Mouse (Mus musculus): ENCODE measurements around the gene Tmem14a. TPM values are rescaled to one million over a fixed set of nuclear protein-coding genes. Genes with fewer than 3 reads are reported as not detected.

Tmem14a gene
- 10.2 and 13.6 TPM in 2 replicates for polyA plus RNA-seq (2015; fragmentation: Nextera tagmentation; extraction: Ambion mirVana)

DNA sequence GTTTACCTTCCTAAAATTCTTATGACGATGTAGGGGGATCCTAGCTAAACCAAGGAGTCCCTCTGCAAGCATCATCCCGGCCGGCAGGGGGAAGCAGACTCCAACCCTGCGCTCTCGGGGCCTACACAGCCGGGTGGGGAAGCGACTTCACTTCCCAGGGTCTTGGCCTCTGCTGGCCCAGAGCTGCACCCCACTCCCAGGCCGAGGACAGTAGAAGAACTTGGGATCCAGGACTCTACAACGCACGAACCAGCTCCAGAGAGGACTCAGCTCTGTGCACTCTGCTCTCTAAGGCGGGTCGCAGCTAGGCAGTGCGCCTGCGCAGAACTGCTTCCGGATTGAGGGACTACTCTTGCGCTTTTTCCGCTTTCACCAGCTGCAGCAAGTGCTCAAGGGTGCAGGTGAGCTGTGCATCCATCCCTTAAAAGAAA is at the start of gene Tmem14a:
Gene Tmem14a (plus strand): TSS at position 87 of the 431 bp plus-strand sequence.

DNA sequence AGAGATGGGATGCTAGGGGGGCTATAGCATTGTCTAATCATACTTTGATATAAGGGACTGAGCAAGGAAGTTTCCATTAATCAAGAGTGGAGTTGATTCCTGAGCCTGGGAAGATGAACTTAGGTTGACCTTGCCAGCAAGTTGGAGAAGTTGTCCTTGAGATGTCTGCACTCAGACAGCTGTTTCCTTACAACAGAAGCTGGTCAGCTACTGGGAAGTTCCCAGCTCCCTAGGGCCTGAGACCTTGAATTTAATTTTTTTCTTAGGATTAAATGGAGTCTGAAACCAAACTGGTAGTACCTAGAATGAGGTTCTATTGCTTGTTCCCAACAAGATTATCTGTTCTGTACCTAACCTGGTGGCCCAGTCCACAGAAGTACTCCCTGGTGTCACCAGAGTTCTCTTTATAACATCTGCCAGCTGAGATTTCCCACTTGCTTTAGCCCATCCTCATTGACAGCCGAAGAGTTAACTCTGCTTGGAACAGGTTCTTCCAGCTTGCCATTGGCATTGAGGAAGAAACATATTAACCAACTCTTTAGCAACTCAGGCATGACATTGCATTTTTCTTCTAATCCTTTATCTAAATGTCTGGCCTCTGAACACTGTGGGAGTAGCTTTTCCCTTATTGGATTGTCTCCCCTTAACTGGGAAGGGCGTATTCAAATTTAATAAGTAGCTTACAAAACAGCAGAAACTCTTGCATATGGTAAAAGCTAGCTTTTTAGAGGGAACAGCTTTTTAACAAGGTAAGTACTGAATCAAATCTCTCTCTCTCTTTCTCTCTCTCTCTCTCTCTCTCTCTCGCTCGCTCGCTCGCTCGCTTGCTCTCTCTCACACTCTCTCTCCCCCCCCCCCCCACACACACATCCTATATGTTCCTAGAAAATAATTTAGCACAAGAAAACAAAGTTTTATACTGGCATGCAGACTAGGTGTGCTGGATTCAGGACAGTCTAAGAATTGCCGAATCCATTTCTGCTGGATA is 21.8 kb downstream of the Tmem14a start, which contains the start of gene Gsta3:
Gene Gsta3 (plus strand): TSS at position 679 of the 988 bp plus-strand sequence.

Other genes starting within 250 kb of the Tmem14a start
- gene Tram2, start 139.3 kb upstream of the Tmem14a start, polyA plus RNA-seq (2015; fragmentation: Nextera tagmentation; extraction: Ambion mirVana): 6.4 and 8.0 TPM in 2 replicates
- gene Gsta3, start 22.0 kb downstream of the Tmem14a start, polyA plus RNA-seq (2015; fragmentation: Nextera tagmentation; extraction: Ambion mirVana): 4.6 and 5.1 TPM in 2 replicates
- gene Khdc1a, start 131.1 kb downstream of the Tmem14a start, polyA plus RNA-seq (2015; fragmentation: Nextera tagmentation; extraction: Ambion mirVana): not detected in 2 replicates
- not detected in 2 replicates for gene Khdc1c, start 149.8 kb downstream of the Tmem14a start, polyA plus RNA-seq (2015; fragmentation: Nextera tagmentation; extraction: Ambion mirVana)
- not detected in 2 replicates for gene Khdc1b, start 165.0 kb downstream of the Tmem14a start, polyA plus RNA-seq (2015; fragmentation: Nextera tagmentation; extraction: Ambion mirVana)